ENCODE assay signal across 33 mouse cellular contexts in genomic region chr3:75305584-75305983, GRCm38 (mm10). TPM values are rescaled to one million over a fixed set of nuclear protein-coding genes. Genes with fewer than 3 reads are reported as not detected.
DNase-seq lines count a peak whose midpoint lies in the region; ATAC-seq and TF ChIP-seq lines count a peak whose summit lies in the region.
"Had no signal": no experiment of that assay in that cellular context is flagged by ENCODE, and none has a peak within 500 bp of the region (broad histone marks: within the 10 kb centered on the region; RNA-seq: fewer than 3 reads in every experiment).

No protein-coding gene starts in this region.

- no peaks in the 10 kb centered on the region for H3K36me3 ChIP-seq in kidney, embryonic 16.5 days (ENCODE audit: insufficient read depth, low read length)
- H3K36me3 ChIP-seq in intestine, embryonic 15.5 days, result no peaks in the 10 kb centered on the region
- no peaks in the 10 kb centered on the region for H3K36me3 ChIP-seq in intestine, postnatal 0 days (ENCODE audit: control insufficient read depth, insufficient read depth)
- H3K36me3 ChIP-seq: forebrain, embryonic 10.5 days; G1E; heart, embryonic 10.5 days; heart, embryonic 13.5 days had no signal

- no peak overlapping the region for H3K27ac ChIP-seq in kidney, embryonic 16.5 days (ENCODE audit: low read length)
- H3K27ac ChIP-seq in intestine, embryonic 15.5 days, result no peak overlapping the region
- no peak overlapping the region for H3K27ac ChIP-seq in intestine, postnatal 0 days (ENCODE audit: low read depth, low read length)
- H3K27ac ChIP-seq: forebrain, embryonic 10.5 days; forebrain, embryonic 13.5 days; heart, adult 2 months; heart, embryonic 10.5 days; heart, embryonic 13.5 days had no signal

- peak; percentile 83; the same call in 1 of the 2 replicates for ATAC-seq in kidney, embryonic 16.5 days (ENCODE audit: low FRiP score, low TSS enrichment)
- peak; percentile 65; the same call in 1 of the 2 replicates for ATAC-seq in intestine, embryonic 15.5 days
- peak; percentile 77 for ATAC-seq in intestine, postnatal 0 days
- ATAC-seq: forebrain, embryonic 13.5 days; forebrain, embryonic 16.5 days; Patski had no signal

- H3K4me1 ChIP-seq in kidney, embryonic 16.5 days (ENCODE audit: insufficient read depth, low read length), result no peaks in the 10 kb centered on the region
- no peaks in the 10 kb centered on the region for H3K4me1 ChIP-seq in intestine, embryonic 15.5 days (replicated peaks)
- no peaks in the 10 kb centered on the region for H3K4me1 ChIP-seq in intestine, postnatal 0 days (replicated peaks; ENCODE audit: control insufficient read depth, insufficient read depth, low read length)
- H3K4me1 ChIP-seq: forebrain, embryonic 10.5 days; forebrain, embryonic 13.5 days; heart, embryonic 10.5 days; heart, embryonic 13.5 days had no signal

- no peaks in the 10 kb centered on the region for H3K27me3 ChIP-seq in kidney, embryonic 16.5 days (ENCODE audit: insufficient read depth, low read length)
- no peaks in the 10 kb centered on the region for H3K27me3 ChIP-seq in intestine, embryonic 15.5 days (replicated peaks)
- H3K27me3 ChIP-seq in intestine, postnatal 0 days (replicated peaks; ENCODE audit: control insufficient read depth, insufficient read depth, low read length), result no peaks in the 10 kb centered on the region
- H3K27me3 ChIP-seq: CH12.LX; forebrain, embryonic 13.5 days; heart, embryonic 13.5 days had no signal

- no peak overlapping the region for H3K4me3 ChIP-seq in kidney, embryonic 16.5 days (ENCODE audit: low read length)
- H3K4me3 ChIP-seq in intestine, embryonic 15.5 days (replicated peaks), result no peak overlapping the region
- H3K4me3 ChIP-seq in intestine, postnatal 0 days (ENCODE audit: low read depth, low read length), result no peak overlapping the region
- H3K4me3 ChIP-seq: forebrain, embryonic 10.5 days; forebrain, embryonic 13.5 days; heart, adult 2 months; heart, embryonic 10.5 days; heart, embryonic 13.5 days had no signal

- H3K4me2 ChIP-seq in kidney, embryonic 16.5 days (replicated peaks; ENCODE audit: low read depth, low read length), result no peak overlapping the region
- H3K4me2 ChIP-seq in intestine, embryonic 15.5 days (replicated peaks), result no peak overlapping the region
- no peak overlapping the region for H3K4me2 ChIP-seq in intestine, postnatal 0 days (replicated peaks; ENCODE audit: low read depth)
- H3K4me2 ChIP-seq: forebrain, embryonic 13.5 days; heart, embryonic 13.5 days had no signal

- H3K9me3 ChIP-seq in kidney, embryonic 16.5 days (ENCODE audit: low read length), result no peaks in the 10 kb centered on the region
- H3K9me3 ChIP-seq in intestine, embryonic 15.5 days, result no peaks in the 10 kb centered on the region
- H3K9me3 ChIP-seq in intestine, postnatal 0 days (ENCODE audit: control insufficient read depth), result no peaks in the 10 kb centered on the region
- H3K9me3 ChIP-seq: forebrain, embryonic 10.5 days; forebrain, embryonic 13.5 days; G1E; heart, embryonic 10.5 days; heart, embryonic 13.5 days had no signal

- TF ChIP-seq CTCF in intestine, postnatal 0 days (IDR thresholded peaks at IDR 0.05; ENCODE audit: low read depth), result no peak

- no peak overlapping the region for H3K9ac ChIP-seq in kidney, embryonic 16.5 days (replicated peaks; ENCODE audit: low read length)
- no peak overlapping the region for H3K9ac ChIP-seq in intestine, embryonic 15.5 days
- no peak overlapping the region for H3K9ac ChIP-seq in intestine, postnatal 0 days (ENCODE audit: low read depth, low read length)
- H3K9ac ChIP-seq: forebrain, embryonic 13.5 days; heart, embryonic 13.5 days had no signal

- WGBS in kidney, embryonic 16.5 days, result 66% methylated on average over 3 of the region's 3 CpGs
- 74% methylated on average over 3 of the region's 3 CpGs for WGBS in intestine, embryonic 15.5 days
- WGBS in intestine, postnatal 0 days, result 48% methylated on average over 3 of the region's 3 CpGs

- peak; percentile 6 for DNase-seq in kidney, adult 8-10 months
- no peak for DNase-seq in kidney, adult 11 months
- no peak for DNase-seq in kidney, postnatal 25 days
- no peak for DNase-seq in layer of hippocampus, postnatal 25 days (ENCODE audit: extremely low spot score in 1 of 2, low spot score in 1 of 2)
- DNase-seq: adrenal gland, postnatal 10 days; adrenal gland, postnatal 36 days; B cell, adult 2 months; cerebellum, adult 18-20 months; cerebellum, adult 9-10 months; cerebellum, postnatal 14 days; gastrocnemius, postnatal 10 days; gastrocnemius, postnatal 36 days; heart, adult 2 months; heart, postnatal 14 days; heart, postnatal 4 days had no signal

RNA-seq across cellular contexts. Expression of gene Serpini2, which starts 35.7 kb away (rescaled TPM):
- not detected in 2 replicates for polyA plus RNA-seq in kidney, embryonic 16.5 days (2015; fragmentation: Nextera tagmentation; extraction: Ambion mirVana)
- polyA plus RNA-seq in intestine, embryonic 15.5 days (2015; fragmentation: Nextera tagmentation; extraction: Ambion mirVana), result 24.2 and 38.8 TPM in 2 replicates
- 0.10 and 0.21 TPM in 2 replicates for polyA plus RNA-seq in intestine, postnatal 0 days (2015; fragmentation: Nextera tagmentation; extraction: Ambion mirVana)
- total RNA-seq in layer of hippocampus, postnatal 25 days (2021), result not detected
- total RNA-seq: adrenal gland, adult 18-20 months; adrenal gland, postnatal 10 days; adrenal gland, postnatal 36 days; CH12.LX; gastrocnemius, adult 18-20 months; gastrocnemius, postnatal 10 days; gastrocnemius, postnatal 36 days; granulocyte monocyte progenitor cell, adult 5-6 weeks; heart, adult 2 months; heart, postnatal 14 days; heart, postnatal 4 days had no signal
- polyA plus RNA-seq: embryonic facial prominence, embryonic 11.5 days; embryonic facial prominence, embryonic 14.5 days; forebrain, embryonic 10.5 days; forebrain, embryonic 13.5 days; forebrain, embryonic 16.5 days; G1E; heart, adult 2 months; heart, embryonic 10.5 days; heart, embryonic 13.5 days; heart, embryonic 16.5 days; hindbrain, embryonic 11.5 days; Patski had no signal

Comparison
In these comparisons a context has a peak if more than half of its experiments do, and no peak if none do; other contexts are left out.
1. DNase-seq: peak in kidney, adult 8-10 months (2 of 2); none in kidney, adult 11 months (single experiment), kidney, postnatal 25 days (0 of 2) and layer of hippocampus, postnatal 25 days (0 of 2).
2. RNA of gene Serpini2, which starts 35.7 kb away (polyA plus RNA-seq): 24.2 to 38.8 TPM in intestine, embryonic 15.5 days; 0.10 to 0.21 TPM in intestine, postnatal 0 days and not detected in kidney, embryonic 16.5 days; every median in the first group is over 10 times any median in the second.
3. Peak in every context shown above with its lines, with median percentiles within 50 percentile points of each other: ATAC-seq.